Mouse (Mus musculus) CH12.LX (cell line): ENCODE data around the gene Ergic1. TPM values are rescaled to one million over a fixed set of nuclear protein-coding genes. Genes with fewer than 3 reads are reported as not detected.

Source experiments
- DNase-seq: peaks from one replicate; pipeline ENCODE4 v3.0.0-alpha.2; 2013; ENCODE audit errors: extremely low read depth
- H3K27ac ChIP-seq: 2 replicates; pipeline ENCODE4 v1.5.1; 2012; ENCODE audit warnings: low read depth, mild to moderate bottlenecking, control low read depth, moderate library complexity; ENCODE audit not compliant: insufficient read depth
- H3K27me3 ChIP-seq: replicated peaks from 2 replicates; pipeline ENCODE3; 2012; ENCODE audit warnings: inconsistent platforms
- H3K36me3 ChIP-seq, 2 experiments: replicated peaks in 1 of 2; 2 replicates each; pipeline versions ENCODE3 to v1.6.1; 2012; ENCODE audit warnings: inconsistent platforms in 1 of 2, low read length in 1 of 2, mild to moderate bottlenecking in 1 of 2, mixed read lengths in 1 of 2, moderate library complexity in 1 of 2; ENCODE audit not compliant: control insufficient read depth in 1 of 2, insufficient read depth in 1 of 2
- H3K4me1 ChIP-seq, 2 experiments: 2 replicates each; pipeline ENCODE4 v1.6.1; 2012; ENCODE audit warnings: inconsistent platforms in 1 of 2, moderate library complexity in 1 of 2; ENCODE audit not compliant: insufficient read depth in 2 of 2, control insufficient read depth in 1 of 2
- H3K4me2 ChIP-seq: 2 replicates; pipeline ENCODE4 v1.6.1; 2012; ENCODE audit warnings: low read depth, mild to moderate bottlenecking, control low read depth; ENCODE audit not compliant: poor library complexity, insufficient read depth, severe bottlenecking
- H3K4me3 ChIP-seq, 3 experiments: fragments of 150-350 bp in 1 of 3; sonication (generic) in 1 of 3; replicated peaks in 1 of 3; 2 replicates each; pipeline versions ENCODE3 to v1.5.1; 2011 to 2012; ENCODE audit warnings: low read depth in 2 of 3, low read length in 2 of 3, mild to moderate bottlenecking in 2 of 3, moderate library complexity in 2 of 3, control low read depth in 1 of 3, improper control_type of control experiment in 1 of 3, inconsistent platforms in 1 of 3, mixed read lengths in 1 of 3; ENCODE audit not compliant: poor library complexity in 1 of 3
- H3K79me2 ChIP-seq: replicated peaks from 2 replicates; pipeline ENCODE4 v1.6.1; 2012; ENCODE audit warnings: mild to moderate bottlenecking, moderate library complexity; ENCODE audit not compliant: control insufficient read depth, poor library complexity, insufficient read depth, severe bottlenecking; ENCODE audit errors: extremely low read depth
- H3K9ac ChIP-seq: 2 replicates; pipeline ENCODE4 v1.6.1; 2012; ENCODE audit warnings: low read depth, mild to moderate bottlenecking, control low read depth, moderate library complexity; ENCODE audit not compliant: insufficient read depth
- H3K9me3 ChIP-seq: replicated peaks from 2 replicates; pipeline ENCODE3; 2012; ENCODE audit warnings: low read length, inconsistent platforms, mixed read lengths
- BHLHE40 ChIP-seq: IDR thresholded peaks from 2 replicates; pipeline ENCODE4 v1.6.1; 2011; ENCODE audit warnings: mild to moderate bottlenecking, low read depth, low read length, improper control_type of control experiment
- CHD1 ChIP-seq: IDR thresholded peaks from 2 replicates; pipeline ENCODE4 v1.6.1; 2012; ENCODE audit warnings: low read depth, low read length, improper control_type of control experiment, inconsistent platforms
- CHD2 ChIP-seq: IDR thresholded peaks from 2 replicates; pipeline ENCODE4 v1.6.1; 2011; ENCODE audit warnings: low read length, improper control_type of control experiment
- ELF1 ChIP-seq: IDR thresholded peaks from 2 replicates; pipeline ENCODE4 v1.6.1; 2014; ENCODE audit warnings: low read depth, mild to moderate bottlenecking, inconsistent platforms, low read length, improper control_type of control experiment
- EP300 ChIP-seq: IDR thresholded peaks from 2 replicates; pipeline ENCODE4 v1.6.1; 2011; ENCODE audit warnings: low read length, improper control_type of control experiment
- ETS1 ChIP-seq: conservative IDR thresholded peaks from 2 replicates; pipeline ENCODE4 v1.6.1; 2012; ENCODE audit warnings: low read depth, mild to moderate bottlenecking, inconsistent platforms, low read length, improper control_type of control experiment, moderate library complexity
- IRF4 ChIP-seq: IDR thresholded peaks from 2 replicates; pipeline ENCODE4 v1.6.1; 2014; ENCODE audit warnings: low read depth, mild to moderate bottlenecking, inconsistent platforms, low read length, improper control_type of control experiment
- JUN ChIP-seq: IDR thresholded peaks from 2 replicates; pipeline ENCODE4 v1.6.1; 2011; ENCODE audit warnings: low read depth, mild to moderate bottlenecking, low read length, improper control_type of control experiment, moderate library complexity; ENCODE audit not compliant: insufficient read depth
- JUND ChIP-seq: conservative IDR thresholded peaks from 2 replicates; pipeline ENCODE4 v1.6.1; 2011; ENCODE audit warnings: low read depth, low read length, improper control_type of control experiment
- KAT2A ChIP-seq: IDR thresholded peaks from 2 replicates; pipeline ENCODE4 v1.6.1; 2012; ENCODE audit warnings: low read length, improper control_type of control experiment, inconsistent platforms; ENCODE audit not compliant: insufficient replicate concordance
- MAFK ChIP-seq: IDR thresholded peaks from 2 replicates; pipeline ENCODE4 v1.6.1; 2011; ENCODE audit warnings: low read length, improper control_type of control experiment; ENCODE audit not compliant: insufficient replicate concordance
- MAX ChIP-seq: IDR thresholded peaks from 2 replicates; pipeline ENCODE4 v1.6.1; 2011; ENCODE audit warnings: low read length, improper control_type of control experiment
- MEF2A ChIP-seq: IDR thresholded peaks from 2 replicates; pipeline ENCODE4 v1.6.1; 2014; ENCODE audit warnings: low read depth, mild to moderate bottlenecking, inconsistent platforms, low read length, improper control_type of control experiment, borderline replicate concordance
- MXI1 ChIP-seq: IDR thresholded peaks from 2 replicates; pipeline ENCODE4 v1.6.1; 2011; ENCODE audit warnings: mild to moderate bottlenecking, low read depth, low read length, improper control_type of control experiment
- MYC ChIP-seq: IDR thresholded peaks from 2 replicates; pipeline ENCODE4 v1.6.1; 2011; ENCODE audit warnings: low read depth, mild to moderate bottlenecking, improper control_type of control experiment, low read length
- NELFE ChIP-seq: IDR thresholded peaks from 2 replicates; pipeline ENCODE4 v1.6.1; 2011; ENCODE audit warnings: low read depth, low read length, improper control_type of control experiment
- RCOR1 ChIP-seq: conservative IDR thresholded peaks from 2 replicates; pipeline ENCODE4 v1.6.1; 2012; ENCODE audit warnings: low read depth, mild to moderate bottlenecking, inconsistent platforms, low read length, improper control_type of control experiment
- SMC3 ChIP-seq: IDR thresholded peaks from 2 replicates; pipeline ENCODE4 v1.6.1; 2011; ENCODE audit warnings: low read depth, low read length, improper control_type of control experiment
- TCF12 ChIP-seq: IDR thresholded peaks from 2 replicates; pipeline ENCODE4 v1.6.1; 2014; ENCODE audit warnings: low read depth, mild to moderate bottlenecking, inconsistent platforms, low read length, improper control_type of control experiment
- USF1 ChIP-seq: IDR thresholded peaks from 2 replicates; pipeline ENCODE4 v1.6.1; 2014; ENCODE audit warnings: low read depth, mild to moderate bottlenecking, inconsistent platforms, low read length, improper control_type of control experiment
- dilution Hi-C: fragments of 300-500 bp; cut with MboI; formaldehyde crosslinking; loops from 2 replicates; pipeline ENCODE4 v1.14.3; 2020; ENCODE audit warnings: low sequenced_read_pairs; ENCODE audit not compliant: extremely low pct_unique_long_range_greater_than_20kb, extremely low pct_ligation_motif_present
- in situ Hi-C: fragments of 300-500 bp; cut with MboI; formaldehyde crosslinking; loops from 3 replicates; pipeline ENCODE4 v1.14.3; 2019; ENCODE audit warnings: low sequenced_read_pairs, low pct_ligation_motif_present, low pct_unique_long_range_greater_than_20kb, mixed read lengths
- polyA plus RNA-seq: library from polyadenylated mRNA; unstranded; fragments of >175 nt; gene quantifications from 2 replicates; pipeline ENCODE4 v1.2.1, GENCODE M21; 2012; ENCODE audit warnings: low read depth; ENCODE audit not compliant: insufficient read length
- total RNA-seq, 2 experiments: library from RNA; depleted of rRNA; stranded (reverse); fragments of 300-350 nt in 1 of 2; fragments of >200 nt in 1 of 2; gene quantifications; 2 replicates each; pipeline ENCODE4 v1.2.3; 2012 to 2014

Ergic1 gene
- total and polyA plus RNA-seq, 3 experiments: 93.5 to 142 (median 131) TPM

GRCm38 (mm10) chr17:26525316-26525715 is 36.0 kb upstream of the Ergic1 start:
- no peak overlapping the region for H3K9ac ChIP-seq
- no peak overlapping the region for H3K4me2 ChIP-seq
- no peak overlapping the region for H3K27ac ChIP-seq
- no peaks in the 10 kb centered on the region for H3K27me3 ChIP-seq
- in situ Hi-C loops: no loop called here
- H3K36me3 ChIP-seq: no peaks in the 10 kb centered on the region
- DNase-seq: no peak
- H3K4me3 ChIP-seq: no peak overlapping the region
- dilution Hi-C loops: no loop called here
- H3K9me3 ChIP-seq: peaks cover 4% of the 10 kb centered on the region
- TF ChIP-seq CHD2 (no peak), ELF1 (no peak), EP300 (no peak), MXI1 (no peak), JUND (no peak), KAT2A (no peak), MEF2A (no peak), NELFE (no peak), JUN (no peak), IRF4 (no peak), SMC3 (no peak), CHD1 (no peak), BHLHE40 (no peak), RCOR1 (no peak), MAFK (no peak), ETS1 (no peak), USF1 (no peak)
- H3K79me2 ChIP-seq: no peaks in the 10 kb centered on the region
- H3K4me1 ChIP-seq: peaks cover 0 to 5% of the 10 kb centered on the region in 2 experiments; a peak in 1 of 4 replicates

- H3K4me1 ChIP-seq: peaks cover 19 to 25% of the 10 kb centered on the region in 2 experiments
- no peaks in the 10 kb centered on the region for H3K36me3 ChIP-seq
- H3K4me2 ChIP-seq: no peak overlapping the region
- in situ Hi-C loops (no loop called here), dilution Hi-C loops (no loop called here)
- H3K4me3 ChIP-seq: no peak overlapping the region
- TF ChIP-seq JUN (no peak), ELF1 (no peak), MYC (no peak), MAX (no peak), NELFE (no peak), BHLHE40 (no peak), TCF12 (no peak), IRF4 (no peak)
- H3K9ac ChIP-seq: no peak overlapping the region
- DNase-seq: no peak
- H3K27me3 ChIP-seq: no peaks in the 10 kb centered on the region
- H3K79me2 ChIP-seq: no peaks in the 10 kb centered on the region
- peaks cover 4% of the 10 kb centered on the region for H3K9me3 ChIP-seq
- no peak overlapping the region for H3K27ac ChIP-seq
Observed at GRCm38 (mm10) chr17:26527291-26527690, 34.0 kb upstream of the Ergic1 start.
